Mouse (Mus musculus) cerebellum, adult 11 months (tissue): ENCODE measurements around the gene Nmi.
"Not testable (repeated sequence)": the region's sequence is repeated elsewhere in the genome, so short reads cannot be mapped to it uniquely, and the experiment has no call there.

Experiments used
- DNase-seq: peaks from one replicate; pipeline ENCODE4 v3.0.0; 2022

Nmi gene

DNA sequence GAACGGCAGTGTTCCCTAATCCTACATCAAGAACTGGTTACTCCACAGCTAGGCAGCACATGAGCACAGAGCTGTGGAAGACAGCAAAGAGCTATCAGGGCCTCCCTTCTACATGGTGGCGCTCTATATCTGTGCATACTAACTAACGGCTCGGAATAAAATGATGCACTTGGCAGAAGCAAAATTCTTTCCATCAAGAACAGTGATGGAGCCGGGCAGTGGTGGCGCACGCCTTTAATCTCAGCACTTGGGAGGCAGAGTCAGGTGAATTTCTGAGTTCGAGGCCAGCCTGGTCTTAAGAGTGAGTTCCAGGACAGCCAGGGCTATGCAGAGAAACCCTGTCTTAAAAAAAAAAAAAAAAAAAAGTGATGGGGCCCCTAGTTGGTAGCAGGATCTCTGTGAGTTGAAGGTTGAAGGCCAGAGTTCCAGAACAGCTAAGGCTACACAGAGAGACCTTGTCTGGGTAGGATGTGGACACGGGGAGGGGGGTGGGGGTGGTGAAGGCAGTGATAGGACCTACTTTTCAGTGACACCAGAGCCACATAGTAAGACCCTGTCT, at the start of gene Nmi:
TSS of gene Nmi (minus strand) at position 85 of the 559 bp plus-strand sequence.
- no peak for DNase-seq

DNA sequence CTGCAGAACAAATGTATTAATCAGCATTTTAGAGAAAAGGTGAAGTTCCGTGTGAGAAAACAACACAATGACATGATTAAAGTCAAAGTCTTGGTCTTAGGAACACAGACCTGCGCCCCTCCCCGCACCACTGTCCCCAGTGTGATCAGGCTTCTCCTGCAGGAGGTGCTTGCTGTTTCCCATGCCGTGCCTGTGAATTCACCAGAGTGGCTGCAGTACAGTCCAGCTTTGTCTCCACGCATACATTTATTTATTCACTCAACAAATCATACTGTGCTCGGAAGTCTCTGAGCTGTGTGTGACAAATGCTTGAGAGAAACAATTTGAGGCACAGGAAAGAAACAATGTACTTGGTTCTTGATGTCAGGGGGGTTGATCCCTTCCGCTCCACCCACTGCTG, 43.1 kb upstream of the Nmi start:
- no peak for DNase-seq

- DNase-seq: peak; percentile 56
Measured at GRCm38 (mm10) chr2:52013306-52013820, 40.1 kb upstream of the Nmi start.

- not testable (repeated sequence) for DNase-seq
Measured at GRCm38 (mm10) chr2:52011820-52012219, 38.5 kb upstream of the Nmi start.

DNA sequence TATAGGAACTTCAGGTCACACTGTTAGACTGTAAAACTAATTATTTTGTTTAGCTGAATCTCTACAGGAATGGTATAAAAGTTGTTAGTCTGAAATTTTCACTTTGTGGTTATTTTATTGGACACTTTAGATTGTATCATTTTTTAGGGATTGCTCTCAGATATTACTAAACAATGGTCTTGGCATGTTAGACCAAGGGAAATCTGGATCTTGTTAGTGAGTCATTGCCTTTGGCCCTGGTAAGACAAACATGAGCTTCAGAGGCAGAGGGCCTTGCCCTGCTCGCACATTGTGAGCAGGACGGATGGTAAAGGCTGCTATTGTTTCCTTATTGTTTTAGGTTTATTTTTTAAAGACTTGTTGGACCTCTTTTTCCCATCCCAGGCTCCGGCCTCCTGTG, 33.1 kb upstream of the Nmi start:
- DNase-seq: no peak

GRCm38 (mm10) chr2:52002299-52002698, 29.0 kb upstream of the Nmi start:
- not testable (repeated sequence) for DNase-seq

- no peak for DNase-seq
Measured at GRCm38 (mm10) chr2:52001521-52001920, 28.2 kb upstream of the Nmi start.

- DNase-seq: no peak
Measured at GRCm38 (mm10) chr2:51999996-52000395, 26.7 kb upstream of the Nmi start.

GRCm38 (mm10) chr2:51991447-51991846, 18.2 kb upstream of the Nmi start:
- DNase-seq: no peak

GRCm38 (mm10) chr2:51989559-51989958, 16.3 kb upstream of the Nmi start:
- no peak for DNase-seq

DNA sequence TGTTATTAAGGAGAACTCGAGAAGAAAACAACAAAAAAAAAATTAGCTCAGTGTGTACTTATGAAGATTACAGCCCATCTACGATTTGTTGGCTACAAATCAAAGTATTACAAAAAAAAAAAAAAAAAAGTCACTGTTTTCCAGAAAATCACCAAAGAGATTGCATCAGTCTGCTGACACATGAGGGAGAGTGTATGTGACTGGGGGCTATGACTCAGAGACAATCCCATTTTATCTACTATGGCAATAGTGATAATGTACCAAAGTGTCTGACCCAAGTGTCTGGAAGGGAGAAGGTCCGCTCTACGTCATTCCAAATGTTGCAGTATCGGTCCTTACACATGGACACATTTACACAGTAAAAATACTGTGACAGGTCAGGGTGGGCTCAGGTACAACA, 13.4 kb upstream of the Nmi start:
- no peak for DNase-seq

DNA sequence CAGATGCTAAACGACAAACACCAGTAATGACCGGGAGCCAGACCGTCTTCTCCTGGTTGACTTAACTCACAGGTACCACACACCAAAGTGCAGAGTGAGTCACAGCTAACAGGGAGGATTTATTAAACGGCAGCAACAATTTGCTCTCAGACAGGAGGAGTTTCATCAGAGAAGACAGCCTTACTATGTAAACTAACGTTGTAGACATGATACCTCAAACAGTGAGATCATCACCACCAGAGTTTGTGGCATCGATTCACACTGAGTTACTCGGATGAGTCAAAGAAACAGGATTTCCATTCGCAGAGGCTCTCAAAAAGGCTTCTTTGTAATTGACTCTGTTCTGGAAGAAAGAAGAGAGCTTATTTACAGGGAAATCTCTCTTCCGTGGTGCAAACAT, 12.9 kb upstream of the Nmi start:
- DNase-seq: no peak

GRCm38 (mm10) chr2:51985241-51985640, 11.9 kb upstream of the Nmi start:
- no peak for DNase-seq

GRCm38 (mm10) chr2:51982288-51982687, 9.0 kb upstream of the Nmi start:
- DNase-seq: no peak

GRCm38 (mm10) chr2:51981630-51982029, 8.3 kb upstream of the Nmi start:
- DNase-seq: no peak

DNA sequence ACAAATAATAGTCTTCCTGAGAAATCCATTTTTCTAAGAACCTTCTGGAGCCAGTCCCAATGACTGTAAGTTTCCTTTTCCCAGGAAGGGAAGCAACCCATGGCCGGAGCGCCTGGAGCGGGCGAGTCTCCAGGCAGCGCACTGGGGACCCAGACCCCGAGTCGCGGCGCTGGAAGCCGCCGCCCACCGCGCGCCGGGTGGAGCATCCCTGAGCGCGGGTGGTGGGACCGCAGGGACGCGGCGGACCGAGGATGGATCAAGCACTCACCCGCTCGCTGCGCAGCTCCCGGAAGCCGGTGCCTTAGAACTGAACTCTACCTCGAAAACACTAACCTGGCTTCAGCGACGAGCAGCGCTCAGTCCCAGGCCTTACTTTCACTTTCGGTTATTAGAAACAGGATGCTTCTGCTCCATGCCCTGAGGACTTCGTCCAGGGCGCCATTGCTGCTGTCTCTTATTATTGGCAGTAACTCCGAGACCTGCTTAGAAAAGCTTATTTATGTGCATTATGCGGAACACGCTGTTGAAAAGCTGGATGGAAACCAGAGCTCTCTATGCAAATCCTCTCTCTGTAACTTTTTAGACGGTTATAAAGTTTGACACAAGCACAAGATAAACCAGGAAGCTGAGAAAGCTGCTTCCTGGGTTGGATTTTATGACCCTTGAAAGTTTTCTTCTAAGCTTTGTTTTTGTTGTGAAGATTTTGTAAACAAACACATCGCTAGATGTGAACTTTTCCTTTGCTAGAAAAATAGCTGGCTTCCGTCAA, 469 bp downstream of the Nmi start:
- DNase-seq: peak; percentile 25

DNA sequence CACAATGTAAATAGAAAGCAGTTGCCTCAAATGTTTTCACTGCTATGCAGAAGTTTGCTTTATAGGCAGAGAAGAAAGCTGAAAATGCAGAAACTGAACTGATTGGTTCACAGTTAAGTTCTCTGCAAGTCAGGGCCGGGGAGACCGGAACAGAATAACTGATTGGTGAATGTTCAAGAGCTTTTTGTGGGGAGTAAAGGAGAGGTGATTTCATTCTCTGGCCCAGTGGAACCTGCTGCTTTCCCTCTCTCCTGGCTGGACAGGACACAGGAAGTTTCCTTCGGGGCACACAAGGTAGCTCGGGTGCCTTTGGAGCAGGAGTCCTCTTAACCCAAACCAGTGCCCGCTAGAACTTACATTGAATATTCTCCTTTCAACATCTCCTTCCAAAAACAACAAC, 1.2 kb downstream of the Nmi start:
- DNase-seq: peak; percentile 13

DNA sequence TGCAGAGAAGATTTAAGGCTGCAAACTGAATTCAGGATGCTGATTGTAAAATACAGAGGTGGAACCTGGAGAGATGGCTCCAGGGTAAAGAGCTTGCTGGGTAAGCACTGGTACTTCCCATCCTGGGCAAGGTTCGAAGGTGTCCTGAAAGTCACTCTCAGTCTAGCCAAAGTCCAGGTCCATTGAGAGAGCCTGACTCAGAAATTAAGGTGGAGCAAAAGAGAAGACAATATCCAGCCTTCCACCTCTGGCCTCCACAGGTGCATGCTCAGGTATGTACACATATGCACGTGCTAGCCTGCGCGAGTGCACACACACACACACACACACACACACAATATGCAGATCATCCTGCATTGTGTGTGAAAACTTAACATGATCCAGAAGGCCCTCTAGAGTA, 2.4 kb downstream of the Nmi start:
- DNase-seq: no peak

- DNase-seq: no peak
Measured at GRCm38 (mm10) chr2:51967288-51967687, 6.0 kb downstream of the Nmi start.

- no peak for DNase-seq
Measured at GRCm38 (mm10) chr2:51953648-51954204, 19.6 kb downstream of the Nmi start.

DNA sequence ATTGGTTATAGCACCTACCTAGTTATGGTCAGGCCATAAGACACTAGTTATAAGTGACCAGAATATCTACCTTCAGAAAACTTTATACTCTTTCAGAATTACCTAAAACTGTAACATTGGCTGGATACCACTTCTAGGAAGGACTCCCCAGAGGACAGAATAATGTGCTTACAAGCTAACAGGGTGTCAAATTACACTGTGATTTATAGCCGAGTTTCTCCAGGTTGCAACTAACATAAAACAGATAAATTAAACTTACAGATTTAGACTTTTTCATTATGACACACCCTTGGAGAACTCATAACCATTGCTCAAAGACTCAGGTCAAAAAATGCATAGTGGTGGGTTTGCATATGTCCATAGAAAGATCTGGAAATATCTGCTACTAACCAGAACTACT, 22.4 kb downstream of the Nmi start:
- DNase-seq: no peak

GRCm38 (mm10) chr2:51948105-51948830, 25.0 kb downstream of the Nmi start:
- DNase-seq: no peak

DNA sequence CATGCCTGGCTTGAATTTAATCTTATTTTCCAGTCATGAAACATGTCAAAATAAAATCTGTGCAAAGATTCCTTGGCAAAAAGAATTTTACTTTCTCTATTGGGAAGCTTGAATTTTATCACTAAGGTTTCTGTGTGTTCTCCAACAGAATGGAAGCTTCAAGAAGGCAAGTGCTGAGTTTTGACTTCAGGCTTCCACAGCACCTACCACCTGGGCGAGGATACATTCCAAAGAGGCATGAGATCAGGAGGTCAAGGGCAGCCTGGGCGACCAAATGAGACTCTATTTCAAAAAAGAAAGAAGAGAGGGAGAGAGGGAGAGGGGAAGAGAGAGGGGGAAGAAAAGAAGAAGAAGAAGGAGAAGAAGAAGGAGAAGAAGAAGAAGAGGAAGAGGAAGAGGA, 27.5 kb downstream of the Nmi start:
- DNase-seq: no peak

DNA sequence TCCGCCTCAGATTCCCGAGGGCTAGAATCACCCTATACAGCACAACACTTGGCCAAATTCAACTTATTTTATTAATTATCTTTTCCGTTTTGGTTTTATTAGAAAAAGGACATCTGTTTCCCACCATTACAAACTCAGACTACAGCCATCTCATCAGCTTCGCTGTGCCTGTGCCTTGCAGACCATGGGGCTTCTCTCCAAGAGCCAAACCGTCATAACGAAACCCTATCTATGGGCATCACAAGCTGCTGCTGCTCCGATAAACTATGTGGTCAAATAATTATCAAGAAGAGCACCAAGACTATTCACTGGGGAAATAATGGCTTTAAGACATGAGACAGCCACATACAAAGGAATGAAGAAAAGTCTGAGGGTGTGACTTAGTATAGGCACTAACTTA, 31.5 kb downstream of the Nmi start:
- no peak for DNase-seq
